Mouse (Mus musculus): ENCODE data around the gene Gm28051. TPM values are rescaled to one million over a fixed set of nuclear protein-coding genes. Genes with fewer than 3 reads are reported as not detected.

The Gm28051 gene
- polyA plus RNA-seq, 1 experiment from 2014 or later = not detected

DNA sequence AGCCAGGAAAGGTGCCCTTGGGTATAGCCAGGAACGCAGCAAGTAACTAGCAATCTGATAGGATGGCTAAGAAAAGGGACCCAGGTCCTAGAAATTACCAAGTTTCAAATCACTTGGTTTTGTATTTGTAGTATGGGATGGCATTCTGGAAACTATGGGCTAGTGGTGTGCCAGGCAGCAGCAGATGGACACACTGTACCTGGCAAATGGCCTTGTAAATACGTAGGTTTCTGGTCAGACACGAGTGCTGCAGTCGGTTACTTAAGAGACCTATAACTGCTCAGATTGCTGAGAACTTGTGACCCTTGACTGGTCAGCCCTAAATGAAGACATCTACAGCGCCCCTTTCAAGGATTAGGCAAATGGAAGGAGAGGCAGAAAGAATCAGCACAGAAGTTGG lies 20.6 kb upstream of the Gm28051 start:
- ATAC-seq (ENCODE audit: insufficient read depth) = no peak

DNA sequence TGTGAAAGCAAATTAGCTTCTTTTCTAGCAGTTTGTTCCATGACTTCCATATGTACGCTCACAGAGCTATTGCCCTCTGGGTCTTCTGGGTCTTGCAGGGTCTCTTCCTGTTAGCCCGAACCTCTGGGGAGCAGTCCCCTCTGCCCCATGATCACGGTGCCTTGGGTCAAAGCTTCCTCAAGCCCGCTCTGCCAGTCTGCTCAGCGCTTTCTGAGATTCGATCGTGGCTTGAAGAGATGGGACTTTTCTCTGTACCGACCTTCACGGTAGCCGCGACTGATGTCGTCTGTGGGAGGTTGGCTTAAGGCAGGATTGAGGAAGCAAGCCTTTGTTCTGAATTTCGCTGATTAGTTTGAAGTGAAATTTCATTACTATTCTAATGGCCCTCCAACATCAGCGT lies 18.5 kb upstream of the Gm28051 start:
- H3K9ac ChIP-seq = no peak overlapping the region
- no peak overlapping the region for H3K4me3 ChIP-seq (ENCODE audit: low read depth, low read length)
- H3K4me1 ChIP-seq (ENCODE audit: insufficient read depth) = no peaks in the 10 kb centered on the region
- TF ChIP-seq CTCF (IDR thresholded peaks at IDR 0.05; ENCODE audit: low read depth) = no peak
- DNase-seq = no peak
- no peak overlapping the region for H3K27ac ChIP-seq (ENCODE audit: low read depth)
- no peaks in the 10 kb centered on the region for H3K27me3 ChIP-seq (ENCODE audit: insufficient read depth, low read length)
- H3K4me2 ChIP-seq = no peak overlapping the region
- no peak for ATAC-seq (ENCODE audit: insufficient read depth)
- peaks cover 61% of the 10 kb centered on the region for H3K36me3 ChIP-seq (ENCODE audit: insufficient read depth)
- H3K9me3 ChIP-seq (ENCODE audit: low read depth, low read length) = no peaks in the 10 kb centered on the region
- WGBS = 90% methylated on average over 14 of the region's 14 CpGs

More for the DNA sequence above, 20.6 kb upstream of the Gm28051 start:
- H3K9me3 ChIP-seq (ENCODE audit: low read depth, low read length) = no peaks in the 10 kb centered on the region
- no peak overlapping the region for H3K4me3 ChIP-seq (ENCODE audit: low read depth, low read length)
- no peak for DNase-seq
- WGBS = 83% methylated on average over 5 of the region's 5 CpGs
- H3K36me3 ChIP-seq (ENCODE audit: insufficient read depth) = peaks cover 47% of the 10 kb centered on the region
- no peaks in the 10 kb centered on the region for H3K27me3 ChIP-seq (ENCODE audit: insufficient read depth, low read length)
- H3K9ac ChIP-seq = no peak overlapping the region
- no peak overlapping the region for H3K4me2 ChIP-seq
- no peaks in the 10 kb centered on the region for H3K4me1 ChIP-seq (ENCODE audit: insufficient read depth)
- TF ChIP-seq CTCF (IDR thresholded peaks at IDR 0.05; ENCODE audit: low read depth) = no peak
- H3K27ac ChIP-seq (ENCODE audit: low read depth) = no peak overlapping the region

DNA sequence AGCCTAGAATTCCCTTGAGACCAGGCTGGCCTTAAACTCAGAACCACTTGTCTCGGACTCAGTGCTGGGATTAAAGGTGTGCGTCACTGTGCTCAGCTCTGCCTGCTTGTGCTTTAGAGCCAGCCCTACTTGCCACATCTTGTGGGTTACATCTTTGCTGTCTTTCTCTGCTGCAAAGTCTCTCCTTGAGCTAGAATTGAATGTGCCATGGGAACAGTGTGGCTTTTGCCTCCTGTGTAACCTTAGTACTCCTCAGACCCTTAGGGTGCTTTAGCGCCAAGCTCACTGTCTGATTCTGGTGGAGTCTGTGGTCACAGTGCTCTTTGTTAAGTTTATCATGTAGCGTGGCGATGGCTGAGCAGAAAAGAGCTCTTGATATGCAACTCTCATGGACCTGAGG lies 15.1 kb upstream of the Gm28051 start:
- Histone ChIP-seq H3K36me3 (ENCODE audit: insufficient read depth) (peaks cover 89% of the 10 kb centered on the region), H3K4me3 (ENCODE audit: low read depth, low read length) (no peak overlapping the region), H3K4me1 (ENCODE audit: insufficient read depth) (no peaks in the 10 kb centered on the region), H3K4me2 (no peak overlapping the region), H3K27ac (ENCODE audit: low read depth) (no peak overlapping the region), H3K9me3 (ENCODE audit: low read depth, low read length) (no peaks in the 10 kb centered on the region), H3K9ac (no peak overlapping the region), H3K27me3 (ENCODE audit: insufficient read depth, low read length) (no peaks in the 10 kb centered on the region)
- WGBS = 92% methylated on average over 5 of the region's 5 CpGs
- no peak for DNase-seq
- no peak for TF ChIP-seq CTCF (IDR thresholded peaks at IDR 0.05; ENCODE audit: low read depth)
- no peak for ATAC-seq (ENCODE audit: insufficient read depth)

DNA sequence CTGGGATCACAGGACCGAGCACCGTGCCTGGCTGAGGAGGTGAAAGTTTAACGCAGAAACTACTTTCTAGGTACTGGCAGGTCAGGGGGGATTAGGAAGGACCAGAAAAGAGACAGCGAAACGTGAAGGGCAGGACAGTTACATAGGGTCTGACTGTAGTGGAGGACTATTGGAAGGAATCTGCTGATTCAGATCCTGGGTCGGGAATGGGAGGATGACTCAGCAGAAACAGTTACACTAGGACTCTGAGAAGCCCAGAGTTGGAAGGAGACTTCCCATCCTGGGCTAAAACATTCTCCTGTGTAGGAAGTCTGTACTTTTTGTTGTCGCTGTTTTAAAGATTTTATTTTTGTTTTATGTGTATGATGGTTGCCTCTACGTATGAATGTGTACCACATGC lies 14.0 kb upstream of the Gm28051 start:
- DNase-seq (no peak), ATAC-seq (ENCODE audit: insufficient read depth) (no peak)
- 94% methylated on average over 8 of the region's 8 CpGs for WGBS
- no peak overlapping the region for H3K4me3 ChIP-seq (ENCODE audit: low read depth, low read length)
- H3K4me1 ChIP-seq (ENCODE audit: insufficient read depth) = no peaks in the 10 kb centered on the region
- no peak overlapping the region for H3K4me2 ChIP-seq
- no peak overlapping the region for H3K27ac ChIP-seq (ENCODE audit: low read depth)
- H3K9me3 ChIP-seq (ENCODE audit: low read depth, low read length) = no peaks in the 10 kb centered on the region
- no peak for TF ChIP-seq CTCF (IDR thresholded peaks at IDR 0.05; ENCODE audit: low read depth)
- H3K9ac ChIP-seq = no peak overlapping the region
- H3K36me3 ChIP-seq (ENCODE audit: insufficient read depth) = peaks cover 93% of the 10 kb centered on the region
- H3K27me3 ChIP-seq (ENCODE audit: insufficient read depth, low read length) = no peaks in the 10 kb centered on the region

DNA sequence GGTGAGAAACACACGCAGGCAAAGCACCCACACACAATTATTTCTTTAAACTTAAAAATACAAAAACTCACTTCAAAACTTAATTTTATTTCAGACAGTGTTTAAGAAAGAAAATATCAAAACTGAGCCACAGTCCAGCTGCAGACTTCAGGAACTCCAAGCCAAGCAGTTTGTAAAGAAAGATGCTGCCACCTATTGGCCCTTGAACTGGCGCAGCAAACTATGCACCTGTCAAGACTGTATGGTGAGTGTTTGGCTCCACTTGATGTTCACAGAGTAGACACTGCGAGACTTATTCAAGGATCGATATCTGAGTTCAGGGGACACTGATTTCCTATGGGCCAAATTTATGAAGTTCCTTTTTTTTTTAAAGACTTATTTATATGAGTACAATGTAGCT lies 11.4 kb upstream of the Gm28051 start:
- Histone ChIP-seq H3K9me3 (ENCODE audit: low read depth, low read length) (no peaks in the 10 kb centered on the region), H3K27ac (ENCODE audit: low read depth) (no peak overlapping the region), H3K9ac (no peak overlapping the region), H3K27me3 (ENCODE audit: insufficient read depth, low read length) (no peaks in the 10 kb centered on the region), H3K4me2 (no peak overlapping the region), H3K4me3 (ENCODE audit: low read depth, low read length) (no peak overlapping the region), H3K4me1 (ENCODE audit: insufficient read depth) (no peaks in the 10 kb centered on the region), H3K36me3 (ENCODE audit: insufficient read depth) (peaks cover 92% of the 10 kb centered on the region)
- TF ChIP-seq CTCF (IDR thresholded peaks at IDR 0.05; ENCODE audit: low read depth) = no peak
- ATAC-seq (ENCODE audit: insufficient read depth) (no peak), DNase-seq (peak; percentile 16)
- WGBS = 90% methylated on average over 4 of the region's 4 CpGs

DNA sequence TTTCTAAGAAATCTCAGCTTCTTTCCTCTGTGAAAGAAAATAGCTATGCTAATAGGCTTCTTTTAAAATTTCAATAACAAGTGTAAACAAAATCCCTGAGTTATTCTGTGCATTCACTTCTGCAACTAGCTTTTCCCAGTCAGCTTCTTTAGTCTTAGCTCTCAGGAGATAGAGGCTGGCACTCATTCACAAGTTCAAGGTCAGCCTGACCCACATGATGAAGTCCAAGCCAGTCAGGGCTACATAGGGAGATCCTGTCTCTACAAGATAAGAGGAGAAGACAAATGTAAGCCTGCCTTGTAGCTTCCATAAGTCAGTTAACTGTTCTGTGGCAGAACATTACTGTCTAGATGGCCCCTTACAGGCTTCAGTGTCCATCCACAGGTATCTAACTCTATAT lies 6.1 kb upstream of the Gm28051 start:
- Histone ChIP-seq H3K9me3 (ENCODE audit: low read depth, low read length) (no peaks in the 10 kb centered on the region), H3K36me3 (ENCODE audit: insufficient read depth) (peaks cover 59% of the 10 kb centered on the region), H3K9ac (no peak overlapping the region), H3K4me3 (ENCODE audit: low read depth, low read length) (no peak overlapping the region), H3K4me2 (no peak overlapping the region), H3K4me1 (ENCODE audit: insufficient read depth) (peaks cover 5% of the 10 kb centered on the region), H3K27ac (ENCODE audit: low read depth) (no peak overlapping the region), H3K27me3 (ENCODE audit: insufficient read depth, low read length) (no peaks in the 10 kb centered on the region)
- no peak for TF ChIP-seq CTCF (IDR thresholded peaks at IDR 0.05; ENCODE audit: low read depth)
- DNase-seq = no peak
- ATAC-seq (ENCODE audit: insufficient read depth) = no peak

DNA sequence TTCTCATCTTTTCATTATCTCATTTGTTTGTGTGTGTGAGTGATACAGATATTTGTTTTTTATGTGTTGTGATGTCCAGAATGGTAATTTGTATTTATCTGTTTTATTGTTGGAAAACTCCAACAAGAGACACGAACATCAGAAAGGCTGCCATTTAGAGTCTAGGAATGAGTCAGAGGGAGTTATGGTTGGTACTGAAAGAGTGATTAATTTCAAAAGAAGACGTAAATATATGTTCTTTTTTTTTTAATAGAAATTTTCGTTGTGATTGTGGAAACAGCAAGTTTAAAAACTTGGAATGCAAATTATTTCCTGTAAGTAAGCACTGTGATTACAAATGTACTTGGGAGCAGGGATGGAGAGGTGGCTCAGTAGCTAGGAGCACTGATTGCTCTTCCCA lies 4.1 kb upstream of the Gm28051 start:
- DNase-seq (no peak), ATAC-seq (ENCODE audit: insufficient read depth) (no peak)
- Histone ChIP-seq H3K27me3 (ENCODE audit: insufficient read depth, low read length) (no peaks in the 10 kb centered on the region), H3K4me2 (no peak overlapping the region), H3K4me1 (ENCODE audit: insufficient read depth) (peaks cover 7% of the 10 kb centered on the region), H3K9me3 (ENCODE audit: low read depth, low read length) (no peaks in the 10 kb centered on the region), H3K4me3 (ENCODE audit: low read depth, low read length) (no peak overlapping the region), H3K36me3 (ENCODE audit: insufficient read depth) (peaks cover 40% of the 10 kb centered on the region), H3K27ac (ENCODE audit: low read depth) (no peak overlapping the region), H3K9ac (no peak overlapping the region)
- no peak for TF ChIP-seq CTCF (IDR thresholded peaks at IDR 0.05; ENCODE audit: low read depth)
- WGBS = 74% methylated on average over 3 of the region's 3 CpGs

DNA sequence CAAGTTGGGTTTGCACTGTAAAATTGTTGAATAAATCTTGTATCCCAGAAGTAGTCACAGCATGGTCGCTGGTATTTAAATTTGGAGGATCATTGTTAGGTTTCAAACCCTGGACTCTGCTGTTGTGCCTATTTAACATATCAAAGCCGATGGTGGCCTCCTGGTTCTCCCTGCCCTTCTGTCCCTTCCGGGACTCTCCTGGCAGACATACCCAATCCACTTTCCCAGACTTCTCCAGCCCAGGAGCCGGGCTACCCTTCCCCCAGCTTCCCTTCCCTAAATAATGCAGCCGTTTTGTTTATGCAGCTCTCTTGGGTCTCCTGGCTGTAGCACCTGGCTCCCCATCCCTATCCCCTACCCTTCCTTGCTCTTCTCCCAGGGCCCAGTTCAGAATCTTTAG lies 1.4 kb upstream of the Gm28051 start:
- Histone ChIP-seq H3K4me3 (ENCODE audit: low read depth, low read length) (peak overlapping the region; percentile 83), H3K27me3 (ENCODE audit: insufficient read depth, low read length) (no peaks in the 10 kb centered on the region), H3K9me3 (ENCODE audit: low read depth, low read length) (no peaks in the 10 kb centered on the region), H3K9ac (peak overlapping the region; percentile 71), H3K4me2 (peak overlapping the region; percentile 93), H3K27ac (ENCODE audit: low read depth) (0 out of 2 replicates have a peak overlapping the region, but pooled peaks have one; percentile 68), H3K4me1 (ENCODE audit: insufficient read depth) (peaks cover 7% of the 10 kb centered on the region), H3K36me3 (ENCODE audit: insufficient read depth) (peaks cover 19% of the 10 kb centered on the region)
- no peak for TF ChIP-seq CTCF (IDR thresholded peaks at IDR 0.05; ENCODE audit: low read depth)
- whole genome bisulfite sequencing = 8% methylated on average over 5 of the region's 5 CpGs
- ATAC-seq (ENCODE audit: insufficient read depth) (no peak), DNase-seq (no peak)
